Mouse (Mus musculus) midbrain, embryonic 14.5 days (tissue): ENCODE results near the gene Ppp1r2. TPM values are rescaled to one million over a fixed set of nuclear protein-coding genes. Genes with fewer than 3 reads are reported as not detected.

Source experiments
- ATAC-seq: fragments of 200-750 bp; cut with Nextera tagmentation; 2 replicates; pipeline ENCODE4 v1.8.0; 2017; ENCODE audit warnings: moderate number of reproducible peaks, moderate library complexity; ENCODE audit not compliant: low FRiP score, low TSS enrichment
- DNase-seq: peaks from one replicate; pipeline ENCODE4 v3.0.0-alpha.2; 2015
- H3K27ac ChIP-seq: fragments of 300-500 bp; sonication (generic); replicated peaks from 2 replicates; pipeline ENCODE4 v1.5.1; 2014; ENCODE audit warnings: mild to moderate bottlenecking, low read depth, low read length, moderate library complexity
- H3K27me3 ChIP-seq: fragments of 300-500 bp; sonication (generic); 2 replicates; pipeline ENCODE4 v1.6.1; 2014; ENCODE audit warnings: low read length, control low read depth, mixed read lengths; ENCODE audit not compliant: control insufficient read depth, insufficient read depth
- H3K36me3 ChIP-seq: fragments of 300-500 bp; sonication (generic); 2 replicates; pipeline ENCODE4 v1.6.1; 2014; ENCODE audit warnings: low read length, control low read depth; ENCODE audit not compliant: control insufficient read depth, insufficient read depth
- H3K4me1 ChIP-seq: fragments of 300-500 bp; sonication (generic); 2 replicates; pipeline ENCODE4 v1.6.1; 2014; ENCODE audit warnings: mild to moderate bottlenecking, antibody characterized with exemption, low read length, control low read depth; ENCODE audit not compliant: control insufficient read depth, insufficient read depth
- H3K4me2 ChIP-seq: fragments of 300-500 bp; sonication (generic); 2 replicates; pipeline ENCODE4 v1.6.1; 2014; ENCODE audit warnings: mild to moderate bottlenecking, low read length, moderate library complexity
- H3K4me3 ChIP-seq: fragments of 300-500 bp; sonication (generic); replicated peaks from 2 replicates; pipeline ENCODE4 v1.5.1; 2014; ENCODE audit warnings: low read depth, low read length
- H3K9ac ChIP-seq: fragments of 300-500 bp; sonication (generic); replicated peaks from 2 replicates; pipeline ENCODE4 v1.6.1; 2014; ENCODE audit warnings: mild to moderate bottlenecking, low read length, moderate library complexity
- H3K9me3 ChIP-seq: fragments of 300-500 bp; sonication (generic); 2 replicates; pipeline ENCODE4 v1.6.1; 2016; ENCODE audit warnings: low read length, control low read depth, mixed read lengths; ENCODE audit not compliant: control insufficient read depth
- WGBS: fragments of 180-500 bp; shearing (Covaris S2); extraction: QIAGEN DNeasy Blood & Tissue Kit; methylation state at CpG from one replicate; pipeline ENCODE4 v1.1.7; 2014; 5-methylcytosine and 5-hydroxymethylcytosine counted together
- polyA plus RNA-seq: library from polyadenylated mRNA; unstranded; fragments of >200 nt; fragmentation: Nextera tagmentation; extraction: Ambion mirVana; gene quantifications from 2 replicates; pipeline ENCODE4 v1.2.1, GENCODE M21; 2014

Gene Ppp1r2
- polyA plus RNA-seq, 1 experiment from 2014 or later: 100 TPM

DNA sequence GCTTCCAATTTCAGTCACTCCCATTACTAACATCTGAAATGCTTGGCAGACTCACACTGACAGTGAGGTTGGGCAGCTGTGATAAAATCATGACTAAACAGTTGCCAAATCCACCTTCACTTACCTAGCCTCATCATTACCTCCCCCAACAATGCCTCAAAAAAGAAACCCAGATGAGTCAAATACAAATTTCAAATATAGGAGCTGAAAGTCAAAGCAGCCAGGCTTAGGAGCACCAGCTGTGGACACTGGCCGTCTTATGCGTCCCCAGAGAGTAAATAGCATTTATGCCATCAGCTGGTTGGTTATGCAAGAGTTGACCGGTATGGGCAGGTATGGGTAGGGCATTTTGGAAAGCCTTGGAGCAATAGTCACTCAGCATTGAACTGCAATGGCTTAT, 25.7 kb downstream of the Ppp1r2 start:
- Histone ChIP-seq H3K4me3 (no peak overlapping the region), H3K9me3 (no peaks in the 10 kb centered on the region), H3K36me3 (peaks cover 8% of the 10 kb centered on the region), H3K27me3 (no peaks in the 10 kb centered on the region), H3K9ac (no peak overlapping the region), H3K4me2 (no peak overlapping the region), H3K4me1 (no peaks in the 10 kb centered on the region), H3K27ac (no peak overlapping the region)
- DNase-seq: no peak
- ATAC-seq: no peak
- 86% methylated on average over 3 of the region's 3 CpGs for WGBS

DNA sequence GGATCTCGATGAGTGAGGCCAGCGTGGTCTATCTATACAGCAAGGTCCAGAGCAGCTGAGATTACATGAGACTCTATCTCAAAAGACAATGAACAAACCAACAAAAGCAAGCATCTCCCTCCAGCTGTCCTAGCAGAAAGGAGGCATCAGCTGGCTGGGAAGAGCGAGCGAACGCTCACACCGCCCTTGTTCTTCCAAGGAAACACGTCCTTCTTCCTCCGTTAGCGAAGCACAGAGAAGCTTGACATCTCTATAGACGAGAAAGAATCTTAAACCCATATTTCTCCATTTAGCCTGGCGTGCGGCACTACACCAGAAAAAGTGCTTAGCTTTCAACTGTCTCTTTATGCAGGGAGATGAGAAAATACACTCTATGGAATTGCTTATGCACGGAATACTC, 26.4 kb downstream of the Ppp1r2 start:
- H3K27ac ChIP-seq: no peak overlapping the region
- H3K9ac ChIP-seq: no peak overlapping the region
- no peaks in the 10 kb centered on the region for H3K4me1 ChIP-seq
- no peaks in the 10 kb centered on the region for H3K9me3 ChIP-seq
- DNase-seq (no peak), ATAC-seq (no peak)
- no peaks in the 10 kb centered on the region for H3K27me3 ChIP-seq
- H3K4me2 ChIP-seq: no peak overlapping the region
- H3K36me3 ChIP-seq: peaks cover 8% of the 10 kb centered on the region
- WGBS: 76% methylated on average over 13 of the region's 13 CpGs
- no peak overlapping the region for H3K4me3 ChIP-seq

DNA sequence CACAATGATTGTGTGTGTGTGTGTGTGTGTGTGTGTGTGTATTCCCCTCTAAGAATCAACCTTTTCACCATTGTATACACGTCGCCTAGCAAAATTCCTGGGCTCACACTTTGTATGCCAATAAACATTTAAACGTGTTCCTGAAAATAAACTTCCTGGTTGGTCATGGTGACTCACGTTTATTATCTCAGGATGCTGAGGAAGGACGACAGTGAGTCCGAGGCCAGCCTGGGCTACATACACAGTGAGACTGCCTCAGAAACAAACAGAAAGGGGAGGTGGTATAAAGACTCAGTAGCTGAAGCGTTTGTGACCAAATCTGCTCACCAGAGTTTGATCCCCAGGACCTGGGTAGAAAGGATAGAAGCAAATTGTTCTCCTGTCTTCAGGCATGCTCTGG, 27.6 kb downstream of the Ppp1r2 start:
- no peak overlapping the region for H3K27ac ChIP-seq
- H3K4me2 ChIP-seq: no peak overlapping the region
- no peak overlapping the region for H3K4me3 ChIP-seq
- DNase-seq (no peak), ATAC-seq (no peak)
- H3K36me3 ChIP-seq: peaks cover 2% of the 10 kb centered on the region; the same call in 1 of the 2 replicates
- H3K4me1 ChIP-seq: no peaks in the 10 kb centered on the region
- no peaks in the 10 kb centered on the region for H3K9me3 ChIP-seq
- H3K27me3 ChIP-seq: no peaks in the 10 kb centered on the region
- WGBS: 87% methylated on average over 7 of the region's 7 CpGs
- H3K9ac ChIP-seq: no peak overlapping the region

DNA sequence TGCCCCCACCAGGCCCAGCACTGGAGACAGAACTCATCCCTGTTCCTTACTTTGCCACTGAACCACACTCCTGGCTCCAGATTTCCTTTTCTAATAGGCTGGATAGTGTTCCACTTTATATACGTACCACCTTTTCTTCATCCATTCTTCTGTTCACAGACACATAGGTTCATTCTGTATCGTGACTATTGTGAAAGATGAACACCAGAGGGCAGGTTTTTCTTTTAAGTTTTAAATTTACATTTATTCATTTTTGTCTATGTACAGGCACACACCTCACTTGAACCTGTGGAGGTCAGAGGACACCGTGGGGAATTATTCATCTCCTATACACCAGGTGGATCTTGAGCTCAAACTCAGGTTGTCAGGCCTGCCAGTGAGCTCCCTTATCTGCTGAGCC, 31.0 kb downstream of the Ppp1r2 start:
- Histone ChIP-seq H3K4me2 (no peak overlapping the region), H3K36me3 (no peaks in the 10 kb centered on the region), H3K27me3 (no peaks in the 10 kb centered on the region), H3K4me3 (no peak overlapping the region), H3K27ac (no peak overlapping the region), H3K9ac (no peak overlapping the region), H3K4me1 (no peaks in the 10 kb centered on the region), H3K9me3 (no peaks in the 10 kb centered on the region)
- WGBS: 78% methylated on average over 3 of the region's 3 CpGs
- DNase-seq (peak; percentile 8), ATAC-seq (no peak)

DNA sequence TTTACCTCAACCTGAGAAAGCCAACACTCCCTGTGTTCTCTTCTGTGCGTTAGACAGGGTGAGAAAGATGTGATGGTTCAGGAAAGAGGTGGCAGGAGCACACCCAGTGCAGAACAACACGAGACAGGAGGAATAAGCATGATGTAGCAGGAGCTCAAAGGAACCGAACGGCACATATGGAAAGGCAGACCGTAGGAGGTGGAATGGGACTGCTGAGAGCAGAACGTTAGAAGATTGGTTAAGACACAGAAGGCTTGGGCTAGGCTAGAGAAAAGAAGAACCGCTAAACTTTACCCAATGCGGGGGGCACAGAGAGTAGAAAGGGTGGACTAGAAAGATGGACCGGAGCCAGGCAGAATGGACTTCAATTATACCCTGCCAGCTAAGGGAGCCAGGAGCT, 33.6 kb downstream of the Ppp1r2 start:
- Histone ChIP-seq H3K9ac (no peak overlapping the region), H3K27me3 (no peaks in the 10 kb centered on the region), H3K36me3 (no peaks in the 10 kb centered on the region), H3K4me2 (no peak overlapping the region), H3K9me3 (no peaks in the 10 kb centered on the region), H3K4me3 (no peak overlapping the region), H3K27ac (no peak overlapping the region), H3K4me1 (no peaks in the 10 kb centered on the region)
- DNase-seq: no peak
- no peak for ATAC-seq
- WGBS: 82% methylated on average over 9 of the region's 9 CpGs

DNA sequence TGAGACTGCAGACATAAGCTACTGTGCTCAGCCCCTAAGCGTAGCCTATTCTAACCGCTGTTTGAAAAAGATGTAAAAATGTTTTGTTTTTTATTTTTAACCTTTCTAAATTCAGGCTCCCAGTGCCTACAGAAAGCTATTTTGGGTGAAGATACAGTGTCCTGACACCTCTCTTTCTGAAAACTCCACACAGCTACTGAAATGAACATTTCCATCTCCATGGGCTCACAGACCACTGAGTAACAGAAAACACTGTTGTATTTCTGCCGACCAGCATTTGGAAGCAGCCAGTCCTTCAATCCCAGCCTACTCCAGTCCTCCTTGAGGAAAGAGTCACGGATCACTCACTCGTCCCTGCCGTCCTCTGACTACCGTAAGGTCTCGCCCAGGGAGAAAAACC, 34.5 kb downstream of the Ppp1r2 start:
- Histone ChIP-seq H3K27me3 (no peaks in the 10 kb centered on the region), H3K4me1 (no peaks in the 10 kb centered on the region), H3K36me3 (no peaks in the 10 kb centered on the region), H3K4me2 (no peak overlapping the region), H3K9ac (no peak overlapping the region), H3K9me3 (no peaks in the 10 kb centered on the region), H3K27ac (no peak overlapping the region), H3K4me3 (no peak overlapping the region)
- 92% methylated on average over 8 of the region's 8 CpGs for WGBS
- DNase-seq (no peak), ATAC-seq (no peak)

DNA sequence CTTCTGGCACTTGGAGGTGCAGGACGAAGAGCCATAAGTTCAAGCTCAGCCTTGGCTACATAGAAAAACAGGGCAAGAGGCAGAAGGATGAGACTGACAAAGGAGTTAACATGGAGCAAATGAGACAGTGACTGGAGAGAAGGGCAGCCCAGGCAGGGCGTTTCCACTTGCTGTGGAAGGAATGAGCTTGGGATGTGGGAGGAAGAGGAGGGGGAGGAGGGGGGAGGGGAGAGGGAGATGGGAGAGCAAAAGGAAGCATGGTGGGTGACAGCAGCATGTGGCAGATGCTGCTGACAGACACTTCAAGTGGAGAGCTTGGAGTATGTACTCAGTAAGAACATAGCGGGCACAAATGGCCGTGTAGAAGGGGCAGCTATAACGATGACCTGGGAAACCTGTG, 36.8 kb downstream of the Ppp1r2 start:
- no peak for ATAC-seq
- Histone ChIP-seq H3K9ac (no peak overlapping the region), H3K4me1 (0 out of 2 replicates have a peak, but pooled peaks cover 6% of the 10 kb centered on the region), H3K9me3 (no peaks in the 10 kb centered on the region), H3K36me3 (no peaks in the 10 kb centered on the region), H3K4me2 (no peak overlapping the region), H3K27me3 (no peaks in the 10 kb centered on the region), H3K4me3 (no peak overlapping the region), H3K27ac (no peak overlapping the region)
- DNase-seq: no peak
- 87% methylated on average over 5 of the region's 5 CpGs for WGBS

DNA sequence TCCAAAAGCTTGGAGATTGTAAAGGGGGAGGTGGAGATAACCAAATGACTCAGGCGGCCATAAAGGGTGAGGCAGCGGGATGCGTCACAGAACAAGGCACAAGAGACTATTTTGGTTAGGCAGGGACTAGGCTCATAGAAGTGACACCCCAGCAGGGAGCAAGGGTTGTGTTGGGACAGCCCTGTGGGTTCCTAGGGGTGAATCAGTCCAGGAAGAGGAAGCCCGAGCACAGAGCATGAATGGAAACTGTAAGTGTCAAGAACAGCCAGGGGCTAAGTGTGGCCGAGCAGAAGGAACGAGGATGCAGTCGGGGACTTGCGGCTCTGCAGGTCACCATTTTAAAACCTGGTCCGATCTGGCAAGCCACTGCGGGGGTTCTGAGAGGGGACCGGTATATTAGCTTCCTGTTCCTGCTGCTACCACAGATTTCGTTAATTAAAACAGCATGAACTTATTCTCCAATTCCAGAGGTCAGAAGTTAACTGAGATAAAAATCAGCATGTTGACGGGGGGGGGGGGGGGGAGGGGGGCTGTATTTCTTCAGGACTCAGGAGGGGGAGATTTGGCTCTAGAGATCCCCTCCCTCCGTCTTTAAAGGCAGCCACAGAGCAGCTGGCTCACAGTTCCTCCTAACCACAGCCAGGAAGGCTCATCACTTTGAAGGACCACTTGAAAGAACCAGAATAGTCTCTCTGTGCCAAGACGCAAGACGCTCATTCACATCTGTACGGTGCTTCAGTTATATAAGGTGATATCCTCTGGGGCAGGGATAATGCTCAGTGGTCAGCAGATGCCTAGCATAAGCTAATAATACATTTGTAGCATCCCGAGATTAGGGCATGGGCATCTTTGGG, 39.4 kb downstream of the Ppp1r2 start:
- 0 out of 2 replicates have a peak overlapping the region, but pooled peaks have one; percentile 10 for H3K4me2 ChIP-seq
- no peaks in the 10 kb centered on the region for H3K27me3 ChIP-seq
- H3K9me3 ChIP-seq: no peaks in the 10 kb centered on the region
- H3K36me3 ChIP-seq: no peaks in the 10 kb centered on the region
- H3K27ac ChIP-seq: no peak overlapping the region
- H3K4me3 ChIP-seq: no peak overlapping the region
- H3K4me1 ChIP-seq: 0 out of 2 replicates have a peak, but pooled peaks cover 6% of the 10 kb centered on the region
- WGBS: 42% methylated on average over 18 of the region's 18 CpGs
- DNase-seq: peak; percentile 13
- ATAC-seq: no peak
- no peak overlapping the region for H3K9ac ChIP-seq

DNA sequence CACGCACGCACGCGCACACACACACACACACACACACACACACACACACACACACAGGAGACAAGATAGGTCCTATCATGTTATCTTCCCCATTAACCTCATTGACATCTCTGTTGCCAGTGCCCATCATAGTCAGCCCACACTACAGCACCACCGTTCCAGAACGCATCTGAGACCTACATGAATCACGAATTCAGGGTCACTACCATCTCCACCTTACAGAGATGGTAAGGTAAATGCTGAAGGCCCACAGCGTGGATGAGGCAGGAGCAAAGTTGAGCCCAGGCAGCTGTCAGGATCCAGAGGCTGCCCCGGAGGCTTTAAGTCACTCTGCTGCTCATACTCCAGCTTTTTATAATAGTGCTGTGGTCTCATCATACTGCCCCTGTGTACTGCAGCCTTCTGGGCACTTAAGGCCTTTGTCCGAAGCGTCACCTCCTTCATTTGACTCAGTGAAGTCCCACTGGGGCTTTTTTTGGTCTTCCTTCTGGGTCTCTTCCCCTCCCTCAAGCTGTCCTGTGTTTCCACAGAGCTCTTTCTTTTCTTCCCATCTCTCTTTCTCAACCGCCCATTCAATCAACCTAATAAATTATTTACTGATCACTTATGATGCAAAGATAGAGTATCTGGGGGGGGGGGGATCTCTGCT, 40.1 kb downstream of the Ppp1r2 start:
- no peak for DNase-seq

More for the DNA sequence above, 40.1 kb downstream of the Ppp1r2 start:
- Histone ChIP-seq H3K27me3 (no peaks in the 10 kb centered on the region), H3K4me3 (no peak overlapping the region), H3K36me3 (no peaks in the 10 kb centered on the region), H3K4me1 (0 out of 2 replicates have a peak, but pooled peaks cover 6% of the 10 kb centered on the region), H3K27ac (no peak overlapping the region), H3K4me2 (no peak overlapping the region), H3K9me3 (no peaks in the 10 kb centered on the region), H3K9ac (no peak overlapping the region)
- 81% methylated on average over 12 of the region's 12 CpGs for WGBS
- no peak for ATAC-seq
